Mouse (Mus musculus): Measurements from ENCODE around the gene Rgs16. TPM values are rescaled to one million over a fixed set of nuclear protein-coding genes. Genes with fewer than 3 reads are reported as not detected.

Rgs16 gene
- polyA plus RNA-seq, 1 experiment from 2014 or later, result 46.6 TPM

- no peaks in the 10 kb centered on the region for H3K27me3 ChIP-seq
- WGBS, result 34% methylated on average over 8 of the region's 8 CpGs
- no peaks in the 10 kb centered on the region for H3K36me3 ChIP-seq (replicated peaks)
- peaks cover 49% of the 10 kb centered on the region for H3K4me1 ChIP-seq
- peak; percentile 30 for ATAC-seq (ENCODE audit: low FRiP score)
- peak overlapping the region; percentile 34; the same call in 1 of the 2 replicates for H3K4me2 ChIP-seq
- H3K27ac ChIP-seq, result peak overlapping the region; percentile 87
- H3K9me3 ChIP-seq, result no peaks in the 10 kb centered on the region; the same call in 1 of the 2 replicates
- H3K4me3 ChIP-seq (replicated peaks), result no peak overlapping the region
- H3K9ac ChIP-seq, result peak overlapping the region; percentile 18; the same call in 1 of the 2 replicates
Observed at GRCm38 (mm10) chr1:153702853-153703410, 37.2 kb upstream of the Rgs16 start.

GRCm38 (mm10) chr1:153703445-153703991, 36.6 kb upstream of the Rgs16 start:
- H3K27ac ChIP-seq, result peak overlapping the region; percentile 87
- 2% methylated on average over 12 of the region's 12 CpGs for WGBS
- peak; percentile 90 for ATAC-seq (ENCODE audit: low FRiP score)
- no peaks in the 10 kb centered on the region for H3K27me3 ChIP-seq
- H3K4me3 ChIP-seq (replicated peaks), result no peak overlapping the region
- peak overlapping the region; percentile 34 for H3K4me2 ChIP-seq
- peak overlapping the region; percentile 18; the same call in 1 of the 2 replicates for H3K9ac ChIP-seq
- no peaks in the 10 kb centered on the region; the same call in 1 of the 2 replicates for H3K9me3 ChIP-seq
- no peaks in the 10 kb centered on the region for H3K36me3 ChIP-seq (replicated peaks)
- H3K4me1 ChIP-seq, result peaks cover 46% of the 10 kb centered on the region

GRCm38 (mm10) chr1:153704174-153704573, 36.0 kb upstream of the Rgs16 start:
- Histone ChIP-seq H3K4me3 (replicated peaks) (no peak overlapping the region), H3K27me3 (no peaks in the 10 kb centered on the region), H3K27ac (peak overlapping the region; percentile 87), H3K36me3 (replicated peaks) (no peaks in the 10 kb centered on the region), H3K4me1 (peaks cover 39% of the 10 kb centered on the region), H3K9me3 (no peaks in the 10 kb centered on the region; the same call in 1 of the 2 replicates), H3K9ac (no peak overlapping the region), H3K4me2 (peak overlapping the region; percentile 34)
- WGBS, result 10% methylated on average over 7 of the region's 7 CpGs
- peak; percentile 34; the same call in 1 of the 2 replicates for ATAC-seq (ENCODE audit: low FRiP score)

GRCm38 (mm10) chr1:153704996-153705395, 35.2 kb upstream of the Rgs16 start:
- Histone ChIP-seq H3K9ac (no peak overlapping the region), H3K4me1 (peaks cover 35% of the 10 kb centered on the region), H3K27me3 (no peaks in the 10 kb centered on the region), H3K27ac (no peak overlapping the region), H3K4me3 (replicated peaks) (no peak overlapping the region), H3K36me3 (replicated peaks) (no peaks in the 10 kb centered on the region), H3K4me2 (no peak overlapping the region), H3K9me3 (no peaks in the 10 kb centered on the region; the same call in 1 of the 2 replicates)
- no peak; the same call in 1 of the 2 replicates for ATAC-seq (ENCODE audit: low FRiP score)
- WGBS, result 29% methylated on average over 3 of the region's 3 CpGs

- H3K27me3 ChIP-seq, result no peaks in the 10 kb centered on the region
- no peaks in the 10 kb centered on the region; the same call in 1 of the 2 replicates for H3K9me3 ChIP-seq
- H3K9ac ChIP-seq, result no peak overlapping the region
- peaks cover 16% of the 10 kb centered on the region for H3K4me1 ChIP-seq
- H3K4me3 ChIP-seq (replicated peaks), result no peak overlapping the region
- ATAC-seq (ENCODE audit: low FRiP score), result no peak
- no peaks in the 10 kb centered on the region for H3K36me3 ChIP-seq (replicated peaks)
- 93% methylated on average over 5 of the region's 5 CpGs for WGBS
- H3K4me2 ChIP-seq, result no peak overlapping the region
- H3K27ac ChIP-seq, result no peak overlapping the region
Observed at GRCm38 (mm10) chr1:153708626-153709025, 31.5 kb upstream of the Rgs16 start.

- 84% methylated on average over 5 of the region's 5 CpGs for WGBS
- no peak for ATAC-seq (ENCODE audit: low FRiP score)
- H3K27ac ChIP-seq, result no peak overlapping the region
Observed at GRCm38 (mm10) chr1:153709451-153709850, 30.7 kb upstream of the Rgs16 start.

GRCm38 (mm10) chr1:153711544-153712262, 28.4 kb upstream of the Rgs16 start:
- 79% methylated on average over 3 of the region's 3 CpGs for whole genome bisulfite sequencing
- no peak overlapping the region for H3K9ac ChIP-seq
- no peaks in the 10 kb centered on the region for H3K9me3 ChIP-seq
- ATAC-seq (ENCODE audit: low FRiP score), result no peak
- no peak overlapping the region for H3K27ac ChIP-seq
- no peaks in the 10 kb centered on the region; the same call in 1 of the 2 replicates for H3K4me1 ChIP-seq
- no peaks in the 10 kb centered on the region for H3K36me3 ChIP-seq (replicated peaks)
- no peak overlapping the region for H3K4me2 ChIP-seq
- no peaks in the 10 kb centered on the region for H3K27me3 ChIP-seq
- H3K4me3 ChIP-seq (replicated peaks), result no peak overlapping the region

More at GRCm38 (mm10) chr1:153709451-153709850, 30.7 kb upstream of the Rgs16 start:
- no peak overlapping the region for H3K9ac ChIP-seq
- H3K4me1 ChIP-seq, result peaks cover 8% of the 10 kb centered on the region
- H3K36me3 ChIP-seq (replicated peaks), result no peaks in the 10 kb centered on the region
- H3K9me3 ChIP-seq, result no peaks in the 10 kb centered on the region; the same call in 1 of the 2 replicates
- no peak overlapping the region for H3K4me2 ChIP-seq
- no peaks in the 10 kb centered on the region for H3K27me3 ChIP-seq
- no peak overlapping the region for H3K4me3 ChIP-seq (replicated peaks)

- 98% methylated on average over 2 of the region's 2 CpGs for WGBS
- Histone ChIP-seq H3K27me3 (no peaks in the 10 kb centered on the region), H3K4me2 (no peak overlapping the region)
Observed at GRCm38 (mm10) chr1:153712633-153713032, 27.5 kb upstream of the Rgs16 start.

GRCm38 (mm10) chr1:153717990-153718389, 22.2 kb upstream of the Rgs16 start:
- no peak overlapping the region for H3K27ac ChIP-seq
- no peak for ATAC-seq (ENCODE audit: low FRiP score)
- H3K9me3 ChIP-seq, result no peaks in the 10 kb centered on the region
- H3K4me3 ChIP-seq (replicated peaks), result no peak overlapping the region
- 76% methylated on average over 1 of the region's 1 CpGs for WGBS
- H3K4me2 ChIP-seq, result no peak overlapping the region
- no peaks in the 10 kb centered on the region for H3K4me1 ChIP-seq
- 0 out of 2 replicates have a peak, but pooled peaks cover 4% of the 10 kb centered on the region for H3K27me3 ChIP-seq
- no peaks in the 10 kb centered on the region for H3K36me3 ChIP-seq (replicated peaks)
- no peak overlapping the region for H3K9ac ChIP-seq

More at GRCm38 (mm10) chr1:153712633-153713032, 27.5 kb upstream of the Rgs16 start:
- no peaks in the 10 kb centered on the region; the same call in 1 of the 2 replicates for H3K4me1 ChIP-seq
- no peaks in the 10 kb centered on the region for H3K36me3 ChIP-seq (replicated peaks)
- H3K9ac ChIP-seq, result no peak overlapping the region
- no peak overlapping the region for H3K27ac ChIP-seq
- no peak for ATAC-seq (ENCODE audit: low FRiP score)
- no peaks in the 10 kb centered on the region for H3K9me3 ChIP-seq
- no peak overlapping the region for H3K4me3 ChIP-seq (replicated peaks)

- Histone ChIP-seq H3K9ac (no peak overlapping the region), H3K4me3 (replicated peaks) (no peak overlapping the region), H3K9me3 (no peaks in the 10 kb centered on the region), H3K36me3 (replicated peaks) (no peaks in the 10 kb centered on the region), H3K4me2 (no peak overlapping the region), H3K27me3 (0 out of 2 replicates have a peak, but pooled peaks cover 4% of the 10 kb centered on the region), H3K4me1 (no peaks in the 10 kb centered on the region), H3K27ac (no peak overlapping the region)
- ATAC-seq (ENCODE audit: low FRiP score), result no peak
- WGBS, result 85% methylated on average over 7 of the region's 7 CpGs
Observed at GRCm38 (mm10) chr1:153720935-153721334, 19.2 kb upstream of the Rgs16 start.

- ATAC-seq (ENCODE audit: low FRiP score), result no peak
- Histone ChIP-seq H3K4me2 (no peak overlapping the region), H3K4me3 (replicated peaks) (no peak overlapping the region), H3K9me3 (no peaks in the 10 kb centered on the region), H3K27me3 (0 out of 2 replicates have a peak, but pooled peaks cover 4% of the 10 kb centered on the region), H3K36me3 (replicated peaks) (no peaks in the 10 kb centered on the region), H3K9ac (no peak overlapping the region), H3K4me1 (no peaks in the 10 kb centered on the region), H3K27ac (no peak overlapping the region)
- WGBS, result 89% methylated on average over 9 of the region's 9 CpGs
Observed at GRCm38 (mm10) chr1:153721565-153722310, 18.4 kb upstream of the Rgs16 start.

- Histone ChIP-seq H3K4me3 (replicated peaks) (no peak overlapping the region), H3K4me1 (no peaks in the 10 kb centered on the region), H3K27ac (no peak overlapping the region), H3K9me3 (no peaks in the 10 kb centered on the region), H3K27me3 (no peaks in the 10 kb centered on the region), H3K36me3 (replicated peaks) (no peaks in the 10 kb centered on the region), H3K4me2 (no peak overlapping the region), H3K9ac (no peak overlapping the region)
- 87% methylated on average over 9 of the region's 9 CpGs for WGBS
- no peak for ATAC-seq (ENCODE audit: low FRiP score)
Observed at GRCm38 (mm10) chr1:153723426-153723825, 16.7 kb upstream of the Rgs16 start.

Data from forebrain, embryonic 12.5 days (tissue).